Mouse (Mus musculus) cerebellum, adult (tissue): ENCODE data around the gene Cnga1.
A peak's percentile ranks its signal among the peaks of the same experiment; 100 is the strongest.

Source experiments
- ATAC-seq: cut with Nextera tagmentation; 2 replicates; pipeline ENCODE4 v1.9.2; 2017; ENCODE audit warnings: mild to moderate bottlenecking, moderate library complexity, mixed read lengths; ENCODE audit not compliant: insufficient number of reproducible peaks, low FRiP score, low TSS enrichment

The Cnga1 gene

DNA sequence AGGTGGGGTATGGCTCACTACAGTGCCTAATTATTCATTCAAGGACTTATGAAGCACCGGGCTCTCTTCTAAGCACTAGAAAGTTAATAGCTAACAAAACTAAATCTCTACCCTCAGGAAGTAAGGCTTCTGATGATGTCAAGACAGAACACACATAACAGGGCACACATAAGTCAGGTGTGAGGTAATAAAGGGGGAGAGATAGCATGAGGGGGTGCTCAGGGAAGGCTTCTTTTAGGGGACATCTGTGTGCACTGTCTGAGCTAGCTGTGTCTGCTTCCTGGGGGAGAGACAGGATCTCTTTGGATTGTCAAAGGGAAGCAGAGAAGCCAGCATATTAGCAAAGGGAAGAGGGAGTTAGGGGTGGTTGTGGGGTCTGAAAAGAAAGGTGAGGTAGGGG, at the start of gene Cnga1:
TSS of gene Cnga1 (minus strand) at position 101 of the 400 bp plus-strand sequence.
- ATAC-seq, result no peak

DNA sequence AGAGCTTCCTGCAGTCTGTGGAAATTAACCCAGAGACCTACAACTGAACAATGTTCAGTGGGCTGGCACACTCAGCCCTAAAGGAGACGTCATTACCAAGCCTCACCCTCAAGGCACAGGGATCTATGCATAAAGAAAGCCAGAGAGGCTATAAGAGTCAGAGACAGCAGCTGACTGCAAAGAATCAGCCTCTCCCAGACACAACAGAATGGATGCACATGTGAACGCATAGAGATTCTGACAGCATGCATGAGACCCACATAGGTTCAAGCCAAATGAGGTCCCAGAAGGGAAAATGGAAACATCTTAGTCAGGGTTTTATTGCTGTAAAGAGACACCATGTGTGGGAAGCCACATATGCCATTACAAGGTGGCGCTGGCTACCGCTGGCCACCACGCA, 46.4 kb upstream of the Cnga1 start:
- no peak for ATAC-seq

DNA sequence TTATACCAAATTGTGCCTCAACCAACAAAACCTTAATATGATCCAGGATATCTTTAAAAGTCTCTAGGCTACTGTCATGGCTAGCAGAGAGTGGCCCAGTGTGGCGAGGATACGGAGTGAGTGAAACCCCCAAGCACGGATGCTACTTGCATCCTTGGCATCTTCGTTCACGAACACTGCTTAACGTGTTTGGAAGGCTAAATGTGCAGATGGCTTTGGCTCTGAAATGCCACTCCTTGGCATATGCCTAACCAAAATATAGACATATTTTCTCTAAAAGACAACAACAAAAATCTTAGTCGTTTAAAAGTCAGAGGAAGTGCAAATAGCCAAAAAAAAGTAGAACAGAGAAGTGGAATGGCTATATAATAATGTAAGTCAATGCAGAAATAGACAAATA, 45.5 kb upstream of the Cnga1 start:
- ATAC-seq, result no peak

DNA sequence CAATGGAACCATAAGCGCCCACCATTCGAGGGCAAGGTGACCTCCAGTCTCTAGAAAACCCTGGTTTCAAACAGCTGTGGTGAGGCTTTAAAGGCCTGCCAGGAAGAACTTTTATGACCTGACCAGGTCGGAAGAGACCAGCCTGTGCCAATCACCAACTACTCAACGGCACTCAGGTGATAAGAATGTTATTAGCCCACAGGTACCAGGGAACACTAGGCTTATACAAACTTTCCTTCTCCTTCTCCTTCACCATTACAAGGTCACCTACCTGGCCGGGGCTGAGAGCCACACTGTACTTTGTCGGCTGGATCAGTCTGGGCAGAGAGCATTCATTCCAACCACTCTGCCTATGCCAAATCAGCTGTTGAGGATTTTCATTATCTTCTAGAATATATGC, 37.4 kb upstream of the Cnga1 start:
- ATAC-seq, result no peak

DNA sequence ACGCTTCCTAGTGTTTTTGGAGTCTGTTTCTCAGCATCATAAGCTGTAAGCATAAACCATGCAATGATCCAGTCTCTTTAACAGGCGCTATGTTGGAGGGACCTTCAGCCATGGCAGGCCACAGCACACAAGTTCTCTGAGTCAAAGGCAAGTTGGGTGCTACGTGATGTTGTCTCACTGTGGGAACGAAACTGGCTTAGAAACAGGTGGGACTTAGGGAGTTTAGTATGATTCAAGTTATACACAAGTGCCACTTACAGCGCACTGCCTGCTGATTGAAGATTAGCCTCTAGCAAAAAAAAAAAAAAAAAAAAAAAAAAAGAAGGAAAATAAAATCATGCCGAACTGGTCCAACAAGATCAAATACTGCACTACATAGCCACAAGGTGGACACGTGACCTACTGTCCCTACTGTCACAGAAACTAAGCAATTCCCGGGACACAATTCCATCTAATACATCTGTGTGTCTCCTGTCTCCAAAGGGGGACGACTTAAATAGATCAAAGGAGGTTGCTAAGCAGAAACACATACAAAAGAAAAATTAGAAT, 31.0 kb upstream of the Cnga1 start:
- ATAC-seq, result no peak

DNA sequence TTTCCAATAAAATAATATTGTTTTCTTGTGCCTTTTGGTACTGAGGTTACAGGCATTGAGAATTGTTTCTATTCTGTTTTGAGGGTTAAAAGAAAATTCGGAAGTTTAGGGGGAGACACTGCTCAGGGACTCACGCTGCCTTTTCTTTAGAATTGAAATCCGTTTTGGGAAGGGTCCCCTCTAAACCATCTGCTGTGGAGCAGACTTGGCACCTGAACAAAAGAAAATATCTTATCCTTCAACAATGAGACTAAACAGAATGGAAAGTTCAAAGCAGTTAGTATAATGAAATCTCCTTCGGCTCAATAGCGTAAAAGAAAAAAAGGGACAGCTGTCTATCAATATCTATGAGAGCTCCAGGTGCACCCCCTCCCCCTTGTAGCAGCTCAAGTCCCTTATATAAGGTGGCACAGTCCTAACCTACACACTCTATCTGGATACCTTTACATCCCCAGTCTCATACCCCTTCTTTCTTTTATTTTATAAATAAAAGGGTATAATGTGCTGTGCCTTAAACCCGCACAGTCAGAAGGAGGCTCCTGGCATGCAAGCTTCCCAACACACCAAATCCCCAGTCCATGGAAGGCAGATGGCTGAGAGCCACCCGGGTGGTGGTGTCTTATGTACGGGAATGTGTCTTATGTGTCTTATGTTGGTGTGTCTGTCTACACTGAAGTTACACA, 27.1 kb upstream of the Cnga1 start:
- no peak for ATAC-seq

DNA sequence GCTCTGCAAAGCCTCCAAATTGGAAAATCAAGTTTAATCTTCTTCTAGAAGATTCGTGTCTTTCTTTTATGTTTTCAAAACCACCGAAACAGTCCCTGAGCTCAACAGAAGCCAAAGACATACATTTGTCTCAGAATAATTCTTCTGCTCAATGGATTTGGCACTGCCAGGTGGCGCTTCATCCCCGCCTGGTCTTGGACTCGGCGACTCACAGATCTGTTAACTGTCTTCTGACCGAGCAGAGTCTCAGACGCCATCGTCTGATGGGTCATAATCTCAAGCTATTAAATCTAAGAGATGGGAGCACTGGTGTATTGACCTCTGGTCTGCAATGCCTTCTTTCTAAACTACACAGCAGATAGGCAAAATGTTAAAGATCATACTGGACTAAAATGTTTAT, 24.3 kb upstream of the Cnga1 start:
- ATAC-seq, result no peak

DNA sequence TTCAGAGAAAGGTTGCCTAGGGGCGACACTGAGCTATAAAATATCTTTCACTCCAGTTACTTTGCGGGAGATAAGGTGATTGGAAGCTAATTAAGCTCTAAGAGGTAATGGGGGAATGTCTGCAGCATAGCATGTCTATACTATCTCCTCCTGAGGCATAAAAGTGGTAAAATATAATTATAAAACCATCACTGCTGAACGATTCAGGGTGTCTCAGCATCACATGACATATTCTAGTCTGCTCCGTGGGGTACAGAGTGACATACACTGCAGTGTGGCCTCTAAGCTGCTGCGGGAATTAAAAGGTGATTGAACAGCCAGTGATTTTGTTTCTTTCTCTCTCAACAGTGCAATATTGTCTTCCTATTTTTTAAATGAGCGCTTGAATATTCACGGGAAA, 22.4 kb upstream of the Cnga1 start:
- ATAC-seq, result no peak

DNA sequence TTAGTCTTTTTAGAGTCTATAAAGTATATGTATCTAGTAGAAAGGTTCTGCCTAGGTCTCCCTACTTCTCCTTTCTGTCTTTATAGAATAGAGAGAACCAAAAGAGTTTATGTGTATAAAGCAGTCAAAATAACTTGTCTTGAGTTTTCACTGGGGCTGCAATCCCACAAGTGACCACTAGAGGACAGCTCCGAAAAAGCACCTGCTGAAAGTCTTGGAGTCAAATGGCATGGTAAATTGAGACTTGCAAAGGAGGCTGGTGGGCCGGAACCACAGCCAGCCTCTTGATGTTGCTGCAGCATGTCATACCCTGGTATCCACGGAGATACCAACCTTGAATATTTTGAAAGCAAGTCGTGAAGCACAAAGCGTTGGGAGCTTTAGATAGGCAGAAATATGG, 21.2 kb upstream of the Cnga1 start:
- ATAC-seq, result no peak

DNA sequence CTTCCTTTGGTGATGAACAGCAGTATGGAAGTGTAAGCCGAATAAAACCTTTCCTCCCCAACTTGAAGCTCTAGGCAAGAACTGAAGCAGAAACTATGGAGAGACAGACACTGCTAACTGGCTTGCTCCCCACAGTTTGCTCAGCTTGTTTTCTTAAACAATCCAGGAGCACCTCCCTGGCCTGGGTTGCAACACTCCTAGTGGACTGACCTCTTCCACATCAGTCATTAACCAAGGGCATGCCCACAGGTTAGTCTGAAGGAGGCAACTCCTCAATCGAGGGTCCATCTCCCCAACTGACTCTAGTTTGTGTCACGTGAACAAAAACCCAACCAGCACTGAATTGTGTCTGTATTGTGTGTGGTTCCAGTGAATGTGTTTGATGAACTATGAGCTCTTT, 20.8 kb upstream of the Cnga1 start:
- no peak for ATAC-seq

DNA sequence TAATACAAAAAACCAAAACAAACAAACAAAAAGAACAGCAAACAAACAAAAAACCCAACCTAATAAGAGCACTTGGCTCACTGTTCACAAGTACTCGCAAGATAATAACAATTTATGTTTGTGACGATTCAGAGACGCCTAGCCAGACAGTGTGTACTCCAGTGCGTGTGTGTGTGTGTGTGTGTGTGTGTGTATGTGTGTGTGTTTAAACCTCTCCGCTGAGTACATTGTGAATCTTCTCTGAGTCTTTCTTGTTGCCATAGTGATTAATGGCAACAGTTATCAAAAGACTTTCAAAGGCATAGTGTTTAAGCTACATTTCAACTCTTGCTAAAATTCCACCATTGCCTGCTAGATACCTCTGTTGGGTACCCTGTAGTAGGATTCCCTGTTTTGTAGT, 20.1 kb upstream of the Cnga1 start:
- no peak for ATAC-seq

DNA sequence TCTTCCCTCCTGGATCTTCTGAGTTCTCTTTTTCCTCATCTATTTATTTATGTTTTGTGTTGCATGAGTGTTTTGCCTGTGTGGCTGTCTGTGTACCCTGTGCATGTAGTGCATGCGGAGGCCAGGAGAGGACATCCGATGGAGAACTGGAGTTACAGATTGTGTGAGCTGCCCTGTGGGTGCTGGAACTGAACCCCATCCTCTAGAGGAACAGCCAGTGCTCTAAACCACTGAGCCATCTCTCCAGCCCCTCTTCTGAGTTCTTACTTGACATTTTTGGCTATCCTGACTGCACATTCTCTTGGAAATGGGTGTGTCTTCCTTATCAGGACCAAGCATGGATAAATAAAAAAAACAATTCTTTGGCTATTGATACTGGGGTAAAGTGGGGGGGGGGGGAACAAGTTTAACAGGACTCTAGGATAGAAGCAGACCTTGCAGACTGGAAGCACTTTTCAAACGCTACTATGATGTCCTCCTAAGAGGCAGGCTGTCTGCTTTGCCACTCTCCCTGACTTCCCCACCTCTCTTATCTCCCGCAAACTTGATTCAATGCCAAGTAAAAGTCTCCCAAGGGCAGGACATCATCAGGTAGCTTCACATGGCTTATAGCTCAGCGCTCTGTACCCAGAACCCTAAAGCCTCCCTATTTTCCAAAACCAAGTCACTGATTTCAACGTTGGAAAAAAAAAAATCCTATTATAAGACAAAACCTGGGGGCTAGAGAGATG, 17.1 kb upstream of the Cnga1 start:
- no peak for ATAC-seq

DNA sequence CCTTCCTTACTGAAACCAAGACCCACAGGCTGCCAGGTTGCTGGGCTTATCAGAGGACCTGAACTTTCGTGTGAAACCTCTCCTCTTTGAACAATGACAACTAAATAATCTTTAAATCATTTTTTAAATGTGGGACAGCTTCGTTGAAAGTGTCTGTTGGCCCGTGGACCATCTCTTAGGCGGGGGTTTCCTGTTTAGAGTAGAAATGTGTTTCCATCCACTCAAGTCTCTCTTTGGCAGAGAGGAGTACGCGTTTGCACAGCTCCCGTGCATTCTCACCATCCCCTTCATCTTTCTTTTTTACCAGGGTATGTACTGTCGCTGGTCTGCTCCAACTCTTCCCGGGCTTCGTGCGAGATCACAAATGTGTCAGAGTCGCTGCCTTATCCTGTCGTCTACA, 14.3 kb upstream of the Cnga1 start:
- ATAC-seq, result no peak

DNA sequence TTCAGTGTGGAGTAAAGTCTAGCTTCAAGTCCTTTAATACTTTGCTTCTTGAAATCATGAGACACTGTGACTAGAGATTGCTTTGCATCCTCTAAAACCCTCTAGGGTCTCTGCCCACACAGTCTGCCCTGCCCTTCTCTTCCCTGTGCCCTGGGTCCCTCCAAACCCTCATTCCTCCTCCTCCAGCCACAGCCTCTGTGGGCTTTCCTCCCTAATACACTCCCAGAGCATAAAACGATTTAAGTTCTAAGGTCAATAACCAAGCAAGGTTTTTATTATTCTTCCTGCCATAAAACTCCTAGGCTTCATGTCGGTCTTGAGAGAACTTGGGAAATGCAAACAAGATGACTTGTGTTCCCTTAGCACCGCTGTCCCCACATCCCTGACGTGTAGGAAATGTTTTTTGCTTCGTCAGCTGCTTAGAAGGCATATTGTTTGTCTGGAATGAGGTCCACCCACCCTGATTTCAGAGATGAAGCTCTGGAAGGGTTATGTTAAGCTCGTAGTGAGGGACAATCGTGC, 12.3 kb upstream of the Cnga1 start:
- ATAC-seq, result no peak

DNA sequence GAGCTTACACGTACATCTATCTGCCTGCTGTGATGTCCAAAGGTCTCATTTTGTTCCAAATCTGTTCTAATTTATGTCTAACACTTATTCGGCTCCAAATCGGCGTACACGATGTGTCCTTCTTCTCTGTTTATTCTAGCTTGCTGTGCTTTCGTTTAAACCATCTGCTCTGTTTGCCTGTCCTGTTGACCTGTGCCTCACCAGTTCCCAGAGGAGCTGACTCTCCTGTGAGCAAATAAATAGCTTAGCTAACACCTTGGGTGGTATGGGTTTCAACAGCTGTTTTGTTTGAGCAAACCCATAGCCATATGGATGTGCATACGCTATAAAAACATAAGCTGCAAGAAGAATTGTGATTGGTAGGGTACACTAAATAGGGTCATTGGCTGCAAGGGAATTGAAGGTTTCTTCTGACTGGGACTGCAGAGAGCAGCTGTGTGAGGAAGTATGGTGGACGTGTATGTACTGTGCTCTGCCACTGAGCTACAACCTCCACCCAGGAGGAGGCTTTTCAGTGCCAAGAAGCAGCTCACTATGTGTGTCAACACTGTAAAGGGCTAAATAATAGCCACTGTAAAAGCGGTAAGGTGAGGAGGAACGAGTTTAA, 9.1 kb upstream of the Cnga1 start:
- no peak for ATAC-seq

DNA sequence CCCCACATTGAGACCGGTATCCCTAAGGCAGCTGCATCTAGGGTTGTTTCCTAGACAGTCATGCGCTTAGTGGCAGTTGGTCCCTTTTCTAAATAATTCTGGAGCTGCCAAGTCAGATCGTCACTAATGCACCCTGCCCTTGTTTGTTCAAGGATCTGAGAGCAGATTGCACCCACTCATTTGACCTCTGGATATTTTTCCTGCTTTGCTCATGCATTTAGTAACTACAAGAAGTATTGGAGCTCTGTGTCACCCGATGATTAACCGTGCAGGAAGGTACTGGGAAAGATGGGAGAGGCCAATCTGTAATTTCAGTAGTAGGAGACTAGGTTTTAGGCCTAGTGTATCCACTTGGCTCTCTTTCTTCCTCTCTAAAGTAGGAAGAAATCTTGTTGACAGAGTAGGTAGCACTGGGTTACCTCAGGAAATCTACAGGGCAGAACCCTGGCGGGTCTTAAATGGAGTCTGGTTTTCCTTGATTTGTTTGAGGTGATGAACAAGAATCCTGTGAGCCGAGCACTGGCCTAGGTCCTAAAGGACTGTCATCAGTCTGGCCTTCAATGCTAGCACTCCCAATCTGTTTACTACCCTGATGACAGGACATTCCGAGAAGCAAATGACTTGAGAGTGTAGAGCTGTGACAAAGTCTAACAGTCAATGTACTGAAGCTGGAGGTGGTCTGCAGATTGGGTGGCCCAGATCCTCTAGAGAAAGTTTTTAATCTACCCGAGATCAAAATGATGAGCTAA, 5.1 kb upstream of the Cnga1 start:
- ATAC-seq, result no peak

DNA sequence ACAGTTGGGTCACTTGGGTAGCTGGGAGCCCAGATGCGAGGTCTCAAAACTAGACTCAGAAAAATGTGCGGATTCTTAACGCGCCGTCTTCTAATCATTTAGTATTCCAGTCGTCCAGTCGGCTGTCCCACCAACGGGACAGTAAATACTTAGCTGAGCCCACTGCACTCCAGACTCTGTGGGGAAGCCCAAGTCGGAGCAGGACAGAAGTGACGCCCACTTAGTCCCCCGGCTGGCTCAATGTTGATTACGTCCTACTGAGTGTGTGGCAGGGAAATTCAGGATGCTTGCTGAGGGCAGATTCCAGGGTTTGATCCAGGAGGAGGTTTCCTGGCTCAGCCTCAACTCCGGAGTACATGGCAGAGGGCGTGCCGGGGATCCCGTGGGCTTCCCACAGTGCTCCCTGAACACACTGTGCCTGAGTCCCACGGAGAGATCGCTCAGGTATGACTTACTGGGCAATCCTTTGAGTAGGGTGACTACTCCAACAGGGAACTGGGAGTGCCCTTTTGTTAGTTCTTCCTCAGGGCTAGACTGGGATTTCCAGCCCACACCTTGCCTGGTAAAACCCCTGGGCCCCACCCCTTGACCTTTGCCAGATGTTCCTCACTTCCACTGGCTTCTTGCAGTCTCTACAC, 4.0 kb upstream of the Cnga1 start:
- ATAC-seq, result no peak

DNA sequence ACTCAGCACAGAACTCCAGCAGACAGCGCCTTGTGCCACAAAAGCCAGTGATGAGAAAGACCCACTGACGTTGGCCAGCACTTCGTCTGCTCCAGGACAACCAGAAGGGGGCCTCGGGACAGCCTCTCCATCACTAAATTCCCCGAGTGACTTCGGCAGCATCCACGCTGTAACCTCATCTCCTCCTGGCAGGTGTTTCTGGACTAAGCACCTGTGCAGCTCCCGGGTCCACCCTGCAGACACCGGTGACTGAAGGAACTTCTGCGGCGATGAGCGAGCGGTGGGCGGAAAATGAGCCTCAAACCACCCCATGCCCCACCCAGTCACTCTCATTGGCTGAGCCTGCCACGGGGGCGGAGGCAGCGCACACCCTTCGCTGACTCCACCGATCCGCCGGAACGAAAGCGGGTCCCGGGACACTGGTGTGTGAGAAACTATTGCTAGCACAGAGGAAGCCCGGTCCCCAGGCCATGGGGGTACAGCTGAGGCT, 3.4 kb upstream of the Cnga1 start, which contains the start of gene Nipal1:
TSS of gene Nipal1 (plus strand) at position 378 of the 490 bp plus-strand sequence.
- ATAC-seq, result peak; percentile 54; the same call in 1 of the 2 replicates

DNA sequence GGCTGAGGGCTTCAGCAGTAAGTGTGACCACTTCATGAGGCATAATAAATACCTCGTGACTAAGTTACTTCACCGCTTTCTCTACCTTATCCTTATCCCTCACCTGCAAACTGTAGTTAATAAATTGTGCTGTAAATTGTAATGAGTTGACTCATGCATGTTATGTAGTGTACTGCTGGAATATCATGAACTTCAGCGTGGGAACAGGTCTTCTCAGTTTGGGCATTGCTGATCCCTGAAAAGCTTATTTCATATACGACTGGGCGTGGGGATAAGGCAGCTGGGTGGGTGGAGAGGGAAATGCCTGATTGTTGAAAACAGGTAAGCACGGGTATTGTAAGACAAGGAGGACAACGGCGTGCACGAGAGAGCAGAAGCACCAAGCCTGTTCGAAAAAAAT, 2.9 kb upstream of the Cnga1 start:
- ATAC-seq, result peak; percentile 19; the same call in 1 of the 2 replicates

DNA sequence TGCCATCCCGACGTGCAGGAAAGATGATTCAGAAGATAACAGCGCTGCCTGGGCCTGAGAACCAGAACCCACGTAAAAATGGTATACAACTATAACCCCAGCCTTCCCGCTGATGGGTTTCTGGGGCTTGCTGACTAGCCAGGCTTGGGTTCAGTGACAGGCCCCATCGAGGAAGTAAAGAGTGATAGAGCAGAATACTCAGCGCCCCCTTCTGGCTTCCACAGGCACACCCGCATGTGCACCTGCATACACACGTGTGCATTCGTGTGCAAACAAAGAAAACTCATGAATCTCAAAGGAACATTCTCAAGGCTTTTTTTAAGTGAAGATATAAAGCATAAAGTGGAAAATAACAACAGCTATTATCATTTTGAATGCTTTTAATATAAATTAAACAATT, 2.1 kb upstream of the Cnga1 start:
- ATAC-seq, result no peak
